Mouse (Mus musculus): ENCODE measurements around the gene Esrp2. TPM values are rescaled to one million over a fixed set of nuclear protein-coding genes. Genes with fewer than 3 reads are reported as not detected.

Gene Esrp2
- 1.1 TPM for polyA plus RNA-seq (2017; shearing (Covaris generic))

DNA sequence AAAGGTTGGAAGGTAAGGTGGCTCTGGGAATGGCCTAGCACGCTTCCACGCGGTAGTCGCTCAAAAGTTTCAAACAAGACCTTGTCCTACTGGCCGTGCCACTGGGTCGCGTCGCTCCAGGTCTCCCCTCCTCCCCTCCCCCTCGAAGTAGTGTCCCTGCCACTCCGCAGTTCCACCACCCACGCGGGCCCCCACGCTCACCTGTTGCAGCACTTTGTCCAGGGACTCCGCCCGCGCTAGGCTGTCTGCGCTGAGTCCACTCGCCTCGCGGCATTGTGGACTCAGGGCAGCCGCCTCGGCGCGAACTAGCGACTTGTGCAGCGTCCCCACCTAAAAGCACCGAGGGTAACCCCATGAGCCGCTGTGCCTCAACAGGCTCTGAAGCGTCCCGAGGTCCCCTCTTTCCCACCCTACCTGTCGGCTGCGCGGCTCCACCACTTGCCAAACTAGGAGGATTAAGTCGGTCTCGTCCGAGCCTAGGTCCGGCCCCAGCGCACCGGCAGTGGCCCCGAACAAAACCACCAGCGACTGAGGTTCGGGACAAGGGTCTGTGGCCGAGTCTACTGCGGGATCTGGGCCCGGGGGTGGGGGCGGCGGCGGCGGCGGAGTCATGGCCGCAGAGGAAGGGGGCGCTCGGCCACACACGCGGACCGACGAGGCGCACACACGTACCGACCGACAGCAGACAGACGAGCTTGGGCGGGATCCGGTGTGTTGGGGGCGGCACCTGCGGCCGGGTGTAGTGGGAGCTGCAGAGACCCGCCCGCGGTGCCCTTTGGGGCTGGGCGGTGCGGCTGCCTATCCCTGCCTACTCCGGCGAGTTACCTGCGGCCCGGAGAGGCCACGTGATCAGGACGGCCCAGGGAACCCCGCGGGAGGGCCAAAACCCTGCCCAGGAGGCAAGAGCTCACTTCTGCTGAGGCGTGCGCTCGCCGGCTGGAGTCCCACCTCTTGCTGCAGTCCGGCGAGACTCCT is at the start of gene Esrp2:
Esrp2 (minus strand) TSS at position 819 of the 975 bp plus-strand sequence.

GRCm38 (mm10) chr8:106168356-106169016 is 31.7 kb upstream of the Esrp2 start, which contains the start of gene Slc7a6:
Gene Slc7a6, plus strand, starts transcription at chr8:106168857.

GRCm38 (mm10) chr8:106149801-106150652 is 13.3 kb upstream of the Esrp2 start, which contains the start of gene Pla2g15:
Gene Pla2g15, plus strand, starts transcription at chr8:106150399.

Other genes starting within 250 kb of the Esrp2 start
- 1.1 TPM for gene Nrn1l, start 243.4 kb downstream of the Esrp2 start, polyA plus RNA-seq (2017; shearing (Covaris generic))
- 18.5 TPM for gene Pskh1, start 236.5 kb downstream of the Esrp2 start, polyA plus RNA-seq (2017; shearing (Covaris generic))
- gene Ctrl, start 203.1 kb downstream of the Esrp2 start, polyA plus RNA-seq (2017; shearing (Covaris generic)): 0.59 TPM
- 256 TPM for gene Psmb10, start 198.5 kb downstream of the Esrp2 start, polyA plus RNA-seq (2017; shearing (Covaris generic))
- gene Lcat, start 193.6 kb downstream of the Esrp2 start, polyA plus RNA-seq (2017; shearing (Covaris generic)): not detected
- gene Slc12a4, start 170.9 kb downstream of the Esrp2 start, polyA plus RNA-seq (2017; shearing (Covaris generic)): 13.7 TPM
- 0.22 TPM for gene Dpep3, start 157.5 kb downstream of the Esrp2 start, polyA plus RNA-seq (2017; shearing (Covaris generic))
- 40.4 TPM for gene Dus2, start 145.6 kb downstream of the Esrp2 start, polyA plus RNA-seq (2017; shearing (Covaris generic))
- gene Dpep2nb, start 131.0 kb downstream of the Esrp2 start, polyA plus RNA-seq (2017; shearing (Covaris generic)): 0.74 TPM
- 7.5 TPM for gene Ddx28, start 125.1 kb downstream of the Esrp2 start, polyA plus RNA-seq (2017; shearing (Covaris generic))
- gene Nfatc3, start 78.1 kb downstream of the Esrp2 start, polyA plus RNA-seq (2017; shearing (Covaris generic)): 187 TPM
- 4.3 TPM for gene Pla2g15, start 13.4 kb upstream of the Esrp2 start, polyA plus RNA-seq (2017; shearing (Covaris generic))
- gene Slc7a6, start 31.9 kb upstream of the Esrp2 start, polyA plus RNA-seq (2017; shearing (Covaris generic)): 30.3 TPM
- 70.7 TPM for gene Slc7a6os, start 74.0 kb upstream of the Esrp2 start, polyA plus RNA-seq (2017; shearing (Covaris generic))
- 30.2 TPM for gene Prmt7, start 74.0 kb upstream of the Esrp2 start, polyA plus RNA-seq (2017; shearing (Covaris generic))
- 0.22 TPM for gene Smpd3, start 201.0 kb upstream of the Esrp2 start, polyA plus RNA-seq (2017; shearing (Covaris generic))

Data from effector memory CD4-positive, alpha-beta T cell, adult 7 months (primary cell).